Mouse (Mus musculus): ENCODE measurements around the gene Coro2a.

Coro2a gene

GRCm38 (mm10) chr4:46558672-46559667, 43.0 kb downstream of the Coro2a start:
- DNase-seq (ENCODE audit: low read depth, low spot score): no peak

GRCm38 (mm10) chr4:46556933-46557332, 45.1 kb downstream of the Coro2a start:
- DNase-seq (ENCODE audit: low read depth, low spot score): no peak

GRCm38 (mm10) chr4:46555762-46556161, 46.2 kb downstream of the Coro2a start:
- no peak for DNase-seq (ENCODE audit: low read depth, low spot score)

GRCm38 (mm10) chr4:46554295-46555069, 47.5 kb downstream of the Coro2a start:
- DNase-seq (ENCODE audit: low read depth, low spot score): no peak

- DNase-seq (ENCODE audit: low read depth, low spot score): no peak
These were observed 48.1 kb downstream of the Coro2a start for GRCm38 (mm10) chr4:46553864-46554263.

GRCm38 (mm10) chr4:46550406-46550805, 51.6 kb downstream of the Coro2a start:
- no peak for DNase-seq (ENCODE audit: low read depth, low spot score)

- no peak for DNase-seq (ENCODE audit: low read depth, low spot score)
These were observed 52.0 kb downstream of the Coro2a start for GRCm38 (mm10) chr4:46549979-46550378.

- DNase-seq (ENCODE audit: low read depth, low spot score): no peak
These were observed 55.3 kb downstream of the Coro2a start for GRCm38 (mm10) chr4:46546709-46547108.

- DNase-seq (ENCODE audit: low read depth, low spot score): no peak
These were observed 56.5 kb downstream of the Coro2a start for GRCm38 (mm10) chr4:46545498-46545897.

- no peak for DNase-seq (ENCODE audit: low read depth, low spot score)
These were observed 57.7 kb downstream of the Coro2a start for GRCm38 (mm10) chr4:46544313-46544712.

GRCm38 (mm10) chr4:46543366-46544050, 58.5 kb downstream of the Coro2a start:
- DNase-seq (ENCODE audit: low read depth, low spot score): no peak

GRCm38 (mm10) chr4:46541707-46542106, 60.3 kb downstream of the Coro2a start:
- no peak for DNase-seq (ENCODE audit: low read depth, low spot score)

- DNase-seq (ENCODE audit: low read depth, low spot score): no peak
These were observed 62.8 kb downstream of the Coro2a start for GRCm38 (mm10) chr4:46539167-46539566.

GRCm38 (mm10) chr4:46535840-46536361, 66.1 kb downstream of the Coro2a start, which contains the start of gene Trim14:
Gene Trim14, minus strand, starts transcription at chr4:46536141.
- no peak for DNase-seq (ENCODE audit: low read depth, low spot score)

- no peak for DNase-seq (ENCODE audit: low read depth, low spot score)
These were observed 66.7 kb downstream of the Coro2a start for GRCm38 (mm10) chr4:46535094-46535830.

- DNase-seq (ENCODE audit: low read depth, low spot score): no peak
These were observed 67.9 kb downstream of the Coro2a start for GRCm38 (mm10) chr4:46533934-46534720.

- DNase-seq (ENCODE audit: low read depth, low spot score): no peak
These were observed 69.1 kb downstream of the Coro2a start for GRCm38 (mm10) chr4:46532926-46533325.

GRCm38 (mm10) chr4:46532511-46532910, 69.5 kb downstream of the Coro2a start:
- DNase-seq (ENCODE audit: low read depth, low spot score): no peak

GRCm38 (mm10) chr4:46529722-46530121, 72.3 kb downstream of the Coro2a start:
- no peak for DNase-seq (ENCODE audit: low read depth, low spot score)

- DNase-seq (ENCODE audit: low read depth, low spot score): no peak
These were observed 74.5 kb downstream of the Coro2a start for GRCm38 (mm10) chr4:46527558-46527926.

Measured in brain, embryonic 18.5 days (tissue).